Mouse (Mus musculus) lung, postnatal 0 days (tissue): ENCODE measurements around the gene Fadd.

Experiments
- CTCF ChIP-seq: IDR thresholded peaks from 2 replicates; pipeline ENCODE4 v1.5.1; 2016; ENCODE audit warnings: antibody characterized with exemption, mild to moderate bottlenecking
- EP300 ChIP-seq: IDR thresholded peaks from 2 replicates; pipeline ENCODE4 v1.6.1; 2016; ENCODE audit warnings: antibody characterized with exemption, mild to moderate bottlenecking, control low read depth

DNA sequence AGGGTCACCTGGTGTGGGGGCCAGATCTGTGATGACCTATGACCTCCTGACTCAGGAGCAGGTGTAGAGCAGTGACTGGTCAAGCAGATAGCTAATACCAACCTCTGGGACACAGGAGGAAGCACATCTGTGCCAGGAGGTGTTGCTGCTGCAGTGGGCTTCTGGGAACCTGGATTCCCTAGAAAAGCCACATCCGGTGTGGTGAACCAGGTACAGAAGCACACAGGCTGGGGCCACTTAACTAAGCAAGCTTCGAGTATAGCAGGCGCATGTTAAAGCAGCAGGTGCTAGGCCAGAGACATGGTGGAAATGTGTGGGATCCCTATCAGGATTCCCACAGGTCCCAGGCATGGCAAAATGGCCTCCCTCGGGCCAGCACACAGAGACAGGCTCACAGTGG is 21.7 kb downstream of the Fadd start:
- TF ChIP-seq EP300 (no peak), CTCF (no peak)
